Mouse (Mus musculus): Measurements from ENCODE around the gene Egln3.

Gene Egln3

GRCm38 (mm10) chr12:54196881-54197280, 6.8 kb downstream of the Egln3 start:
- Histone ChIP-seq H3K36me3 (ENCODE audit: control insufficient read depth, insufficient read depth, low read length, poor library complexity, severe bottlenecking) (no peaks in the 10 kb centered on the region), H3K27me3 (ENCODE audit: control insufficient read depth, insufficient read depth, low read length, poor library complexity, severe bottlenecking) (no peaks in the 10 kb centered on the region; the same call in 1 of the 2 replicates)
- no peak for DNase-seq (ENCODE audit: low read depth, low spot score)

GRCm38 (mm10) chr12:54194159-54194558, 9.5 kb downstream of the Egln3 start:
- Histone ChIP-seq H3K27me3 (ENCODE audit: control insufficient read depth, insufficient read depth, low read length, poor library complexity, severe bottlenecking) (no peaks in the 10 kb centered on the region), H3K36me3 (ENCODE audit: control insufficient read depth, insufficient read depth, low read length, poor library complexity, severe bottlenecking) (no peaks in the 10 kb centered on the region)
- DNase-seq (ENCODE audit: low read depth, low spot score) = no peak

- DNase-seq (ENCODE audit: low read depth, low spot score) = no peak
- Histone ChIP-seq H3K27me3 (ENCODE audit: control insufficient read depth, insufficient read depth, low read length, poor library complexity, severe bottlenecking) (no peaks in the 10 kb centered on the region), H3K36me3 (ENCODE audit: control insufficient read depth, insufficient read depth, low read length, poor library complexity, severe bottlenecking) (no peaks in the 10 kb centered on the region)
Measured at GRCm38 (mm10) chr12:54192305-54192661, 11.4 kb downstream of the Egln3 start.

- H3K36me3 ChIP-seq (ENCODE audit: control insufficient read depth, insufficient read depth, low read length, poor library complexity, severe bottlenecking) = no peaks in the 10 kb centered on the region
- no peaks in the 10 kb centered on the region for H3K27me3 ChIP-seq (ENCODE audit: control insufficient read depth, insufficient read depth, low read length, poor library complexity, severe bottlenecking)
- DNase-seq (ENCODE audit: low read depth, low spot score) = no peak
Measured at GRCm38 (mm10) chr12:54191608-54192304, 11.9 kb downstream of the Egln3 start.

- Histone ChIP-seq H3K36me3 (ENCODE audit: control insufficient read depth, insufficient read depth, low read length, poor library complexity, severe bottlenecking) (no peaks in the 10 kb centered on the region), H3K27me3 (ENCODE audit: control insufficient read depth, insufficient read depth, low read length, poor library complexity, severe bottlenecking) (no peaks in the 10 kb centered on the region)
- no peak for DNase-seq (ENCODE audit: low read depth, low spot score)
Measured at GRCm38 (mm10) chr12:54191181-54191580, 12.5 kb downstream of the Egln3 start.

- H3K27me3 ChIP-seq (ENCODE audit: control insufficient read depth, insufficient read depth, low read length, poor library complexity, severe bottlenecking) = no peaks in the 10 kb centered on the region
- no peaks in the 10 kb centered on the region for H3K36me3 ChIP-seq (ENCODE audit: control insufficient read depth, insufficient read depth, low read length, poor library complexity, severe bottlenecking)
- DNase-seq (ENCODE audit: low read depth, low spot score) = no peak
Measured at GRCm38 (mm10) chr12:54187812-54188600, 15.7 kb downstream of the Egln3 start.

- Histone ChIP-seq H3K27me3 (ENCODE audit: control insufficient read depth, insufficient read depth, low read length, poor library complexity, severe bottlenecking) (no peaks in the 10 kb centered on the region), H3K36me3 (ENCODE audit: control insufficient read depth, insufficient read depth, low read length, poor library complexity, severe bottlenecking) (no peaks in the 10 kb centered on the region)
- no peak for DNase-seq (ENCODE audit: low read depth, low spot score)
Measured at GRCm38 (mm10) chr12:54186926-54187623, 16.6 kb downstream of the Egln3 start.

- Histone ChIP-seq H3K36me3 (ENCODE audit: control insufficient read depth, insufficient read depth, low read length, poor library complexity, severe bottlenecking) (no peaks in the 10 kb centered on the region), H3K27me3 (ENCODE audit: control insufficient read depth, insufficient read depth, low read length, poor library complexity, severe bottlenecking) (no peaks in the 10 kb centered on the region)
- no peak for DNase-seq (ENCODE audit: low read depth, low spot score)
Measured at GRCm38 (mm10) chr12:54184264-54184663, 19.4 kb downstream of the Egln3 start.

GRCm38 (mm10) chr12:54178323-54178722, 25.3 kb downstream of the Egln3 start:
- Histone ChIP-seq H3K36me3 (ENCODE audit: control insufficient read depth, insufficient read depth, low read length, poor library complexity, severe bottlenecking) (no peaks in the 10 kb centered on the region), H3K27me3 (ENCODE audit: control insufficient read depth, insufficient read depth, low read length, poor library complexity, severe bottlenecking) (no peaks in the 10 kb centered on the region)
- no peak for DNase-seq (ENCODE audit: low read depth, low spot score)

- no peaks in the 10 kb centered on the region for H3K36me3 ChIP-seq (ENCODE audit: control insufficient read depth, insufficient read depth, low read length, poor library complexity, severe bottlenecking)
- H3K27me3 ChIP-seq (ENCODE audit: control insufficient read depth, insufficient read depth, low read length, poor library complexity, severe bottlenecking) = no peaks in the 10 kb centered on the region
- no peak for DNase-seq (ENCODE audit: low read depth, low spot score)
Measured at GRCm38 (mm10) chr12:54168786-54169185, 34.9 kb downstream of the Egln3 start.

GRCm38 (mm10) chr12:54167737-54168136, 35.9 kb downstream of the Egln3 start:
- Histone ChIP-seq H3K36me3 (ENCODE audit: control insufficient read depth, insufficient read depth, low read length, poor library complexity, severe bottlenecking) (no peaks in the 10 kb centered on the region), H3K27me3 (ENCODE audit: control insufficient read depth, insufficient read depth, low read length, poor library complexity, severe bottlenecking) (no peaks in the 10 kb centered on the region)
- DNase-seq (ENCODE audit: low read depth, low spot score) = peak; percentile 18

- no peaks in the 10 kb centered on the region for H3K36me3 ChIP-seq (ENCODE audit: control insufficient read depth, insufficient read depth, low read length, poor library complexity, severe bottlenecking)
Measured at GRCm38 (mm10) chr12:54164724-54165050, 39.0 kb downstream of the Egln3 start.

GRCm38 (mm10) chr12:54164040-54164723, 39.5 kb downstream of the Egln3 start:
- H3K36me3 ChIP-seq (ENCODE audit: control insufficient read depth, insufficient read depth, low read length, poor library complexity, severe bottlenecking) = no peaks in the 10 kb centered on the region
- no peaks in the 10 kb centered on the region for H3K27me3 ChIP-seq (ENCODE audit: control insufficient read depth, insufficient read depth, low read length, poor library complexity, severe bottlenecking)
- DNase-seq (ENCODE audit: low read depth, low spot score) = no peak

More at GRCm38 (mm10) chr12:54164724-54165050, 39.0 kb downstream of the Egln3 start:
- peak; percentile 18 for DNase-seq (ENCODE audit: low read depth, low spot score)
- H3K27me3 ChIP-seq (ENCODE audit: control insufficient read depth, insufficient read depth, low read length, poor library complexity, severe bottlenecking) = no peaks in the 10 kb centered on the region

- no peak for DNase-seq (ENCODE audit: low read depth, low spot score)
- no peaks in the 10 kb centered on the region for H3K36me3 ChIP-seq (ENCODE audit: control insufficient read depth, insufficient read depth, low read length, poor library complexity, severe bottlenecking)
- no peaks in the 10 kb centered on the region for H3K27me3 ChIP-seq (ENCODE audit: control insufficient read depth, insufficient read depth, low read length, poor library complexity, severe bottlenecking)
Measured at GRCm38 (mm10) chr12:54163166-54163565, 40.5 kb downstream of the Egln3 start.

Data from splenic B cell, adult 2 months (primary cell).